Mouse (Mus musculus) lung, postnatal 36 days (tissue): ENCODE results near the gene Nkx2-5.

ENCODE experiments used
- DNase-seq: peaks from one replicate; pipeline ENCODE4 v3.0.0; 2022; ENCODE audit warnings: mixed read lengths

Gene Nkx2-5

GRCm38 (mm10) chr17:26844909-26845148, at the start of gene Nkx2-5:
TSS of gene Nkx2-5 (minus strand) at chr17:26845009.
- no peak for DNase-seq

DNA sequence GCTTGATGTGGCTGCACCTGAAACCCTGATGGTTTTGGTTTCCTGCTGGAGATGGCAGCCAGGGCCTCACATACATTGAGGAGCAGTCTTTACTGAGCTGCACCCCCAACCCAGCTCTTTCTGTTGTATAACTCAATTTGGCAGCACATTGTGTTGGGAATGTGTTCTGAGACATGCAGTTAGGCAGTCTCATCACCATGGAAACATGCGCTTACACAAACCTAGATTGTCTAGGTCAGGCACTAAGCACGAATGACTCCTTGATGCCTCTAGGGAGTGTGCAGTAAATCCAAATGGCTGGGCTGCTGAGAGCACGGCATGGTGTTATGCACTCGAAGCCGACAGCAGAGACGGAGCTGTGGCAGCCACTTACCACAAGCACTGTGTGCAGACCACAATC, 49.5 kb upstream of the Nkx2-5 start:
- DNase-seq, result peak; percentile 18

- DNase-seq, result no peak
Measured at GRCm38 (mm10) chr17:26893492-26893891, 48.7 kb upstream of the Nkx2-5 start.

- no peak for DNase-seq
Measured at GRCm38 (mm10) chr17:26892635-26893375, 48.0 kb upstream of the Nkx2-5 start.

DNA sequence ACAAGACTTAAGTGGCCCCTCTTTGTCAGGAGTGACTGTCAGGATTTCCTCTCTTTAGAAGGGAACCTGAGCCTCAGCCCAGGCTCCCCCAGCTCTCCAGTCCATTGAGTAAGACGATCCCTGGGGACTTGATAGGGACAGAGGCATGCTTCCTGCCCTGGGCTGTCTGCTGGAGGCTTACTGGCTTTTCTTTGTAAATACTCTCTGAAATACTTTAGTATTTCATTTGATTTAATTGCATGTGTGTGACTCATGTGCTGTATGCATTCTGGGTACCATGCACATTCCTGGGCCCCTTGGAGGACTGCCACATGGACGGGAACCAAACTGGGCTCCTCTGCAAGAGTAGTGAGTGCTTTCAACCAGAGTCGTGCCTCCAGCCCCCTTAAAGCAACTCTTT, 43.1 kb upstream of the Nkx2-5 start:
- DNase-seq, result no peak

GRCm38 (mm10) chr17:26886047-26886749, 41.4 kb upstream of the Nkx2-5 start:
- DNase-seq, result peak; percentile 88

- DNase-seq, result peak; percentile 90
Measured at GRCm38 (mm10) chr17:26884995-26885926, 40.5 kb upstream of the Nkx2-5 start.

DNA sequence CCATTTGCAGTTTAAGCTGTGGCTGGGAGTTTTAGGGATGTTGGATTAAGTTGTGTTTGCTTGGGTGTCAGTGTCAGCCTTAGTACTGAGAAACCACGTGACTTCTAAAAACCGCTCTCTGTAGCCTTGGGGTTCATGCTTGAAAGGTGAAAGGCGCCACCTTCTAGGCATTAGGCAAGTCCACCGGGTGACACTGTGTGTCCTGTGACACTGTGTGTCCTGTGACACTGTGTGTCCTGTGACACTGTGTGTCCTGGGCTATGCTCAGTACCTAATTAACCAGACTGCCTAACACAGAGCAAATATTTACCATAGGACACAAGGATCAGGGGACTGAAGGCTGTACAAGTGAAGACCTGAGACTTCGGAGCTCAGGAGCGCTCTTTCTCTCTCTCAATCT, 38.8 kb upstream of the Nkx2-5 start:
- DNase-seq, result no peak

DNA sequence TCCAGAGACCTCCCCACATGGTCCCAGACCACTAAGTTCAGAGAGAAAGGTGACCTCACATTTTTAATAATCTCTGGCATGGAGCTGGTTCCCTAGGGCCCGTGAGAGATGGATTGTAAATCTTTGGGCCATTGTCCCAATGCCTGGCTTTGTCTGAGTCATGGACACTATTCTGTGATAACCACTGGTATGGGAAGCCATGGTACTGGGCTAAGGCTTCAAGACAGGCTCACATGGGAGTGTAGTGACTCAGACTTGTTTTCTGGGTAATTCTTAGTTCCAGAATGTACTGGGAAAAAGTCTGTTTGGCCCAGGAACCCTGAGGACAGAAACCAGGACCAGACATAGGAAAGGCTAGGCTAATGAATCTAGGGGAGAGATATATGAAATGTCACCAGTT, 37.9 kb upstream of the Nkx2-5 start:
- DNase-seq, result no peak

DNA sequence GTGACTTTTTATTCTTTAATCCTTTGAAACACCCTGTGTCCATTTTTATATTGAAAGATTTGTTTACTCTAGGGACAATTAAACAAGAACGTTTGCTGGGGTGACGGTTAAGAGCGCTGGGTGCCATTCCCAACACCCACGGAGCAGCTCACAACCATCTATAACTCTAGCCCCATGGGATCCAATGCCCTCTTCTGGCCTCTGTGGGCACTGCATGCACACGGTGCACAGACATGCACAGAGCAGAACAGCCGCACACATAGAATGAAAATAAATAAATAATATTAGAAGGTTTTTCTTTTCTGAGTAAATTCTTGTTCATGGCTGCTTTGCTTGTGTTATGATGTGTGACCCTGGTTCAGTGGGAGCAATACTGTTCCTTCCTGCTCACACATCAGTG, 34.4 kb upstream of the Nkx2-5 start:
- no peak for DNase-seq

DNA sequence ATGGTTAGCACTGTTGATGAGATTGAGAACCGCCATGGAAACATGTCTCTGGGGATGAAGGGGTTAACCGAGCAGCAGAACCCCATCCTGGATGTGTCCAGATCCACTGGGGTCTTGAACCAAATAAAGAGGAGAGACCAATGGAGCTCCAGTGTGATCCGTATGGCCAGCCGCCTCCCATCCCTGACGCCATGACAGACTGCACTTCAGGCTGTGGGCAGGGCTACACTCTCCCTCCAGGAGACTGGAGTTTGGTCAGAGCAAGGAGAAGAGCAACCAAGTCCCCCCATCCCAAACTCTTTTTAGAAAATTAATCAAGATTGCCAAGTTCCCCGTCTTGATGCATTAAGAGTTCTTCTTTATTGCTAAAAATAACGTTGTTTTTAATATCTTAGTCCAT, 33.1 kb upstream of the Nkx2-5 start:
- no peak for DNase-seq

DNA sequence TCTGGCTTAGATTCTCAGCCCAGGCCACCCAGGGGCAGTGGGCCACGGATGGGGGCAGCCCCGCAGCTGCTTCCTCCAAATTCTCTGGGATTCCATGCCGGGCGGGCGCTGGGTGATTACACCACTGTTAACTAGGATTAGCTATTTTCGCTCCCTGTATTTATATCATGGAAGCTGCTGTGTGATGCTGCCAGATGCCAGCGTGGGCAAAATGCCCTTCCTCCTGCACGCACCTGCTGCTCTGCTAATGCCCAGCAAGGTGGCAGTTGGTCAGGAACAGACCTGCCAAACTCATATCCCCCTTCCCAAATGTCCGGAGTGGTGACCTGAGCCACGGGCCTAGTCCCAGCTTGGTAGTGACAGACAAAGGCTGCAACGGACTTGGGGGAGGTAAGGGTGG, 29.7 kb upstream of the Nkx2-5 start:
- DNase-seq, result no peak

GRCm38 (mm10) chr17:26873502-26873901, 28.7 kb upstream of the Nkx2-5 start:
- no peak for DNase-seq

DNA sequence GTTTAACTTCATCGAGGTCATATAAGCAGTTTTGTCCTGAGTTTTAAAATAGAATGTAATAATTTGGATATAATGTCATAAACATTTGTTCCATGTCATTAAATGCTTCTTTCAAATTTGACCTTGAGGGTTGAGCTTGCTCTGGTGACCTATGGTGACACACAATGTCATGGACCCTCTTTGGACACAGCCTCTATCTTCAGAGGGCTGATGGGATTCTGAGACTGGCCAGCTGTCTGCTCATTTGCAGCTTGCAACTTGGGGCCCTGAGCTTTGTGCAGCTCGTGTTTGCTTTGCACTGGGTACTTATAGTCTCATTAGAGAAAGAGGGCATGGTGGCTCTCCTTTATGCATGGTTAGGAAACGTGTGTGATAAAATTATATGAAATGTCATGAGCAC, 28.1 kb upstream of the Nkx2-5 start:
- DNase-seq, result no peak

GRCm38 (mm10) chr17:26868756-26869155, 23.9 kb upstream of the Nkx2-5 start:
- DNase-seq, result peak; percentile 21

- no peak for DNase-seq
Measured at GRCm38 (mm10) chr17:26865156-26865555, 20.3 kb upstream of the Nkx2-5 start.

DNA sequence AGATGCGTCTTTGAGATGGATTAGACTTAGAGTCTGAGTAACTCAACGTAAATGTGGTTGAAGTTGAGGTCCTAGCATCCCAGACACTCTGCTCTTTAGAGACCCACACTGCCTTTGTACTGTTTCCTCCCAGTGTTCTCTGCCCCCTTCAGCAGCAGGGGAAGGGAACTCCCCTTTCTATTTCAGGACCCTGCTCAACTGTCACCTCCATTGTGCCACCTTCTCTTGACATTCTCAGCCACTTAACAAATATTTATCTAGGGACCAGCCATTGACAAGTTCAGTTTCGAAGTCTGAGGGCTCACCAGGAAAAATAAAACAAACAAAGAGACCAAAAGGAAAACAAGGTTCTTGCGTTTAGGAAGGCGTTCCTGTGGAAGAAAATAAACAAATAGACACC, 19.5 kb upstream of the Nkx2-5 start:
- DNase-seq, result no peak

- no peak for DNase-seq
Measured at GRCm38 (mm10) chr17:26861793-26862192, 17.0 kb upstream of the Nkx2-5 start.

- DNase-seq, result peak; percentile 80
Measured at GRCm38 (mm10) chr17:26861383-26861782, 16.6 kb upstream of the Nkx2-5 start.

DNA sequence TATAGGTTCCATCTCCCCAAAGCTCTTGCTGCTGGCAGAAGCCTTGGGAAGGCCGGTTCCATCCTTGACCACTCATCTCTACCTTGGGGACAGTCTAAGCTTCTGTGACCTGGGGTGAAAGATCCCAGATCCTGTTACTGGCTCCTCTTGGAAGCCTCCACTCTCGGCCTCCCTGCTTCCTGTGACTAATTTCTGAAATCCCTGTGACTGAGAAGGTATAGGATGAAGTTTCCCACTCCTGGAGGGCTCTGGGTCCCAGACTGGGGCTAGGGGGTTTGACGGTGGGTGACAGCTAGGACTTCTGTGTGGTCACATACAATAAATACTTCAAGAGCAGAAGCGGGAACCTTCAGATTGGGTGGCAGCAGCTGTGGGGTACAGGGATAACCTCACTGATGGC, 16.1 kb upstream of the Nkx2-5 start:
- DNase-seq, result no peak

GRCm38 (mm10) chr17:26852262-26852661, 7.5 kb upstream of the Nkx2-5 start:
- DNase-seq, result no peak

DNA sequence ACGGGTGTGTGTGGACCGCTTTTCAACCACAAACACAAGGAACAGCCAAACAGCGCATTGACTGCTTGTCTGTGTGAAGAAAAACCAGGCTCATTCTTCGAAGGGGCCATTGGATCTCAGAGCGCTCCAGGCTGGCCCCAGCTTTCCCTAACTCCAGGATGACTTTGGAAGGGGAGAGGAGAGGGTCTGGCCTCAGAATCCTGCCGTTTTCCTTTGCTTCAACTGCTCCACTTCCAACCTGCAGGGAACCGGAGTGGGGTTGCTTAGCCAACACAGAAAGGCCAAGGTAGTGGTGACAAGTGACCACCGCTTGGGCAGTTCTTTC, 6.3 kb upstream of the Nkx2-5 start:
- no peak for DNase-seq

- DNase-seq, result no peak
Measured at GRCm38 (mm10) chr17:26850358-26851135, 5.7 kb upstream of the Nkx2-5 start.
